Mouse (Mus musculus): ENCODE measurements around the gene Nup205. TPM values are rescaled to one million over a fixed set of nuclear protein-coding genes. Genes with fewer than 3 reads are reported as not detected.

Nup205 gene
- 17.0 TPM for polyA plus RNA-seq (2014; fragmentation: Illumina TruSeq; extraction: RNeasy Lipid Tissue Mini Kit (QIAGEN cat#74804); ENCODE audit: low read depth, low replicate concordance)

DNA sequence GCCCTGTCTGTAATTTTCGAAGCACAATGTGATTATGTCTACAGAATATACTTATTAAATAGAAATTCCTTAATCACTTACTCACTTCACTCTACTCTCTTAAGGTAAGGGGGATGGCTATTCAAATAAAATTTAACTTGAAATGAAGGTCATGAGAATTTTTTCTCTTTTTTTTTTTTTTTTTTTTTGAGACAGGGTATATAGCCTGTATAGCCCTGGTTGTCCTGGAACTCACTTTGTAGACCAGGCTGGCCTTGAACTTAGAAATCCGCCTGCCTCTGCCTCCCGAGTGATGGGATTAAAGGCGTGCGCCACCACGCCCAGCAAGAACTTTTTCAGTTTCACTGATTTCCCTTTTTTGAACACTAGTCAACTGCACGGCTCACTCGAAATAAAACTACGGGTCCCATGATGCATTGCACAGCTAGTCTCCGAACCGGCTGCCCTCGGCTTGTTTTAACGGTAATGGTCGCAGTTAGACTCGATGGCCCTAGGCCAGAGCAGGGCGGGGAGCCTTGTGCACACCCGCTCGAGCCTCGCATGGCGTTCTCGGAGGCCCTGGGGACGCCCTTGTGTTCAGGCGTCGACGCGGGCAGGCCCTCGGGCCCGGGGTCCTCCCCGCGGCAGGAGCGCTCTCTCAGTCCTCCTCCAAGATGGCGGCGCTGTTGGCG is at the start of gene Nup205:
Gene Nup205, plus strand, starts transcription at position 443 of the 671 bp plus-strand sequence.

DNA sequence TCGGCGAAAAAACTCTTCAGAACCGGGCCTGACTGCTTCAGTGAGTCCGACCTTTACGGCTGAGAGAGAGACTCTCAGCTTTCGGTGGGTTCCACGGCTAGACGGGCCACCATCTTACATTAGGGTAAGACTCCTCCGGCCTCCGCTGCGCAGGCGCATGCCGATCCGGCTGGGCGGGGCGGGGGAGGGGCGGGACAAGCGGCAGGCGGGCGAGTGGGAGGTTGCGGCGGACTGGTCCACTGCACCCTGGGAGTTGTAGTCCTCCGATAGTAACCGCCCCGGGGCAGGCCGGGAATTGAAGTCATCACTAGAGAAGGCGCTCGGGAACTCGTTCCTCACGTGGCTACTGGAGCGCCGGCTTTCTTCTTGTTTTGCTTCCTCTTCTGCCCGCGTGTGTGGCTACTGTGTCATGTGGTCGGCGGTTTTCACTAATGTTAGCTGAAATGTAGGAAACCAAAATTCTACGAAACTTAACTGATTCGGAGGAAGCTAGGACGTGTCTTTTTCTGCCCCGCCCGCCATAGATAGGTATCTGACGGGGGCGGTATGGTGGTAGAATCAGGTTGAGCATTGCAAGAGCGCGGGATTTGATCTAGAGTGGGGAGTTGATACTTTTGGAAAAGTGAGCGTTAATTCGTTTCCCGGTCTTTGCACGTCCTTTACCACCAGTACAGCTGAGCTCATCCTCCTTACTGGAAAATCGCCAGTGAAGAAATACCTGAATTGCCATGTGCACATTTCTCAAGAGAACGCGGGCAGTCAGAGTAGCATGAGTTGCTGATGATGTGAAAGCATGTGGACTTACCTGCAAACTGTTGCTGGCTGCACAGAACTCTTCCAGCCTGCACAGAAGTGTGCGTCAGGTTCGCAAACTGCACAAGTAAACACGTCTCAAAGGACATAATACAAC is 43.4 kb upstream of the Nup205 start, which contains the start of gene Cnot4:
Gene Cnot4, minus strand, starts transcription at position 146 of the 910 bp plus-strand sequence.

Other genes starting within 250 kb of the Nup205 start
- gene Slc23a4, start 189.0 kb upstream of the Nup205 start, polyA plus RNA-seq (2014; fragmentation: Illumina TruSeq; extraction: RNeasy Lipid Tissue Mini Kit (QIAGEN cat#74804); ENCODE audit: low read depth, low replicate concordance), result 1.2 TPM
- gene Cnot4, start 43.7 kb upstream of the Nup205 start, polyA plus RNA-seq (2014; fragmentation: Illumina TruSeq; extraction: RNeasy Lipid Tissue Mini Kit (QIAGEN cat#74804); ENCODE audit: low read depth, low replicate concordance), result 37.6 TPM
- gene Slc13a4, start 130.7 kb downstream of the Nup205 start, polyA plus RNA-seq (2014; fragmentation: Illumina TruSeq; extraction: RNeasy Lipid Tissue Mini Kit (QIAGEN cat#74804); ENCODE audit: low read depth, low replicate concordance), result not detected
- gene Fam180a, start 148.7 kb downstream of the Nup205 start, polyA plus RNA-seq (2014; fragmentation: Illumina TruSeq; extraction: RNeasy Lipid Tissue Mini Kit (QIAGEN cat#74804); ENCODE audit: low read depth, low replicate concordance), result 3.2 TPM